Mouse (Mus musculus): ENCODE data around the gene Mfap1a. TPM values are rescaled to one million over a fixed set of nuclear protein-coding genes. Genes with fewer than 3 reads are reported as not detected.

Mfap1a gene
- total RNA-seq (2023; ENCODE audit: inconsistent age) = 44.7 to 51.3 TPM (median 49.1 TPM) in 4 replicates

DNA sequence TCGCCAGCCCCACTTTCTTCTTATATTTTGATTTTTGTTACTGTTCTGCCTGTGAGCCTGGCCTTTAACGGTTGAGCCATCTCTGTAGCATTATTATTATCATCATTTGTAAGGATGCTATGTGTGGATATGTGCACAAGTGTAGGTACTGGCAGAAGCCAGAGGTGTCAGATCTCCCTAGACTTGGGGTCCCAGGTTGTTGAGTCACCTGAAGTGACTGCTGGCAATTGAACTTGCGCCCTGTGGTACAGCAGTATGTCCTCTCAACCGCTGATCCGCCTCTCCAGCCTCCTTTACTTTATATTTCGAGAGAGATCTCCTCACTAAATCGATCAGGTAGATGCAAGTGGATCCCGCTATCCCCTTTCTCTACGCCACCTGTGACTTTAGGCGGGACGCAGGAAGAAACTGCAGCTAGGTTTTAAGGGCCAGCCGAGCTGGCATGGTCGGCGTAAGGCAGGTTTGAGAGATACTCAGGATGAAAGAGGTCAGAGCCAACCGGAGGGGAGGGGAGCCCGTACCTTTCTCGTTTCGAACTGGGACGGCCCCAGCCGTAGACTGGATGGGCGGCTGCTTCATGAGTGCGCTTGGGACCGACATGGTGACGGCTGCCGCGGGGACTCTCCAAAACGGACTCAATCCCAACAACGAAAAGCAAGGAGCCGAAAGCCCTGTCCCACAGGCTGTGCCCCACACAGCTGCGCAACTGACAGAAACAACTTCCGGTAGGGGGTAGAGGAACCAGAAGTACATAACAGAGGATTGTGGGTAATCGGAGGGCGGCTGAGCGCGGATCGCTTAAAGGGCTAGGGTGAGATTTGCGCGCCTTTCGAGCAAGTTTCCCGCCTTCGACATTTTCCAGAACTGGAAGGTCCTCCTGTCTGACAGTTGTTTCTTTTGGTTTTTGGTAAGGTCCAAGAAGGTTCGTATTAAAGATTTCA, at the start of gene Mfap1a, which contains the start of gene Wdr76:
TSS of gene Mfap1a (minus strand) at position 724 of the 941 bp plus-strand sequence.
TSS of gene Wdr76 (plus strand) at position 782 of the 941 bp plus-strand sequence.

GRCm38 (mm10) chr2:121473301-121474179, 32.9 kb downstream of the Mfap1a start, which contains the start of gene Mfap1b:
TSS of gene Mfap1b (minus strand) at chr2:121474067.

GRCm38 (mm10) chr2:121456692-121457642, 49.5 kb downstream of the Mfap1a start, which contains the start of gene Serinc4:
TSS of gene Serinc4 (minus strand) at chr2:121456781.

GRCm38 (mm10) chr2:121452990-121453389, 53.5 kb downstream of the Mfap1a start, which contains the start of gene Hypk:
TSS of gene Hypk (plus strand) at chr2:121453290.

DNA sequence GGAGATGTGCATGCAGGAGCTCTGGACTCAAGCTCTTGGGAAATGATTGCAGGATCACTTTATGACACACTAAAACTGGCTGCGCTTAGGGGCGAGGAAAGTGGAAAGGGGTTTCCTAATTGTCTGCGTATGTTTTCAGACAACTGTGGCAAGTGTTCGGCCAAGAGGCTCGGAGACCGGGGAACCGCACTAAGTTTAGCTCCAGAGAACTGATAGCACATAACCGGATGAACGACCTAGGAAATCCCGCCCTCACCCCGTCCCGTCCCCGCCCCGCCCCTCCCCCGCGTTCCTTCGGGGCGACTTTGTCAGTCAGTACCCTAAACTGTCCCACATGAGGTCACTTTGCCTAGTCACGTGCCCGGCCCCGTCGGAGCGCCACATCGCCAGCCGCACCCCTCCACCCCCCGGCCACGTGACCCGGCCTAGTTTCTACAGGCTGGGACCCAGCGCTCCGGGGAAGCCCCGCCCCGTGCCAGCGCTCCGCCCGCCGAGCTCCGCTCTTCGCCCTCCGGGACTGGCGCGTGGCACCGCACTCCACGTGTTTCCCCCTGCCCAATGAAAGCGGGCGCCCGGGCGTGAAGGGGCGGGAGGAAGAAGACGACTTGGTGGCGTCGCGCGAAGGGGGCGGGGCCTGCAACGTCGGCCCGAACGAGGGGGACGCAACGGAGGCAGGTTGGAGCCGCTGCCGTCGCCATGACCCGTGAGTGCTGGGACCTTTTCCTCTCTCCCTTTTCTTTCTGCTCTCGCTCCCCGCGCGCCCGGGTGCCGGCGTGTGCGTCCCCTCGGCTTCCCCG, 57.5 kb downstream of the Mfap1a start, which contains the start of gene Serf2:
TSS of gene Serf2 (plus strand) at position 457 of the 797 bp plus-strand sequence.

GRCm38 (mm10) chr2:121444178-121444577, 62.3 kb downstream of the Mfap1a start, which contains the start of gene Ell3:
TSS of gene Ell3 (minus strand) at chr2:121444278.

Other genes with a start within 250 kb of the Mfap1a start
- 80.7 to 99.9 TPM (median 95.7 TPM) in 4 replicates for gene Trp53bp1, start 235.3 kb downstream of the Mfap1a start, total RNA-seq (2023; ENCODE audit: inconsistent age)
- gene Map1a, start 217.1 kb downstream of the Mfap1a start, total RNA-seq (2023; ENCODE audit: inconsistent age) = 0.06 to 0.61 TPM (median 0.11 TPM) in 4 replicates
- gene Ppip5k1, start 151.3 kb downstream of the Mfap1a start, total RNA-seq (2023; ENCODE audit: inconsistent age) = 25.8 to 32.5 TPM (median 27.5 TPM) in 4 replicates
- not detected in 4 replicates for gene Ckmt1, start 149.0 kb downstream of the Mfap1a start, total RNA-seq (2023; ENCODE audit: inconsistent age)
- 0.09 TPM in 1 of 4 replicates, not detected in the others for gene Strc, start 119.5 kb downstream of the Mfap1a start, total RNA-seq (2023; ENCODE audit: inconsistent age)
- gene Pdia3, start 92.9 kb downstream of the Mfap1a start, total RNA-seq (2023; ENCODE audit: inconsistent age) = 149 to 163 TPM (median 152 TPM) in 4 replicates
- gene Catsper2, start 92.9 kb downstream of the Mfap1a start, total RNA-seq (2023; ENCODE audit: inconsistent age) = 2.7 to 2.9 TPM (median 2.7 TPM) in 4 replicates
- gene Ell3, start 62.4 kb downstream of the Mfap1a start, total RNA-seq (2023; ENCODE audit: inconsistent age) = 81.8 to 98.2 TPM (median 88.5 TPM) in 4 replicates
- gene Serf2, start 57.5 kb downstream of the Mfap1a start, total RNA-seq (2023; ENCODE audit: inconsistent age) = 263 to 333 TPM (median 283 TPM) in 4 replicates
- gene Hypk, start 53.4 kb downstream of the Mfap1a start, total RNA-seq (2023; ENCODE audit: inconsistent age) = 33.7 to 42.6 TPM (median 34.8 TPM) in 4 replicates
- 0.58 to 1.4 TPM (median 0.70 TPM) in 4 replicates for gene Serinc4, start 49.9 kb downstream of the Mfap1a start, total RNA-seq (2023; ENCODE audit: inconsistent age)
- gene Mfap1b, start 32.6 kb downstream of the Mfap1a start, total RNA-seq (2023; ENCODE audit: inconsistent age) = 44.1 to 51.4 TPM (median 47.3 TPM) in 4 replicates
- 12.9 to 18.0 TPM (median 16.6 TPM) in 4 replicates for gene Wdr76, start 58 bp upstream of the Mfap1a start, total RNA-seq (2023; ENCODE audit: inconsistent age)